Mouse (Mus musculus) frontal cortex, postnatal 14 days (tissue): ENCODE results near the gene Pnliprp1.

Source experiments
- DNase-seq, 2 experiments: peaks; one replicate each; pipeline ENCODE4 v3.0.0; 2022; ENCODE audit warnings: low spot score in 2 of 2

Gene Pnliprp1

GRCm38 (mm10) chr19:58776461-58776860, 47.8 kb downstream of the Pnliprp1 start:
- no peak for DNase-seq

GRCm38 (mm10) chr19:58781566-58781965, 52.9 kb downstream of the Pnliprp1 start:
- DNase-seq: no peak

GRCm38 (mm10) chr19:58783938-58784337, 55.3 kb downstream of the Pnliprp1 start:
- no peak for DNase-seq

- DNase-seq: no peak
Measured at GRCm38 (mm10) chr19:58789194-58789593, 60.5 kb downstream of the Pnliprp1 start.
